Mouse (Mus musculus) heart, adult 2 months (tissue): ENCODE results near the gene Dgcr2.

ENCODE experiments used
- CTCF ChIP-seq: fragments of 200-600 bp; IDR thresholded peaks from 2 replicates; pipeline ENCODE4 v1.8.1; 2022; ENCODE audit warnings: antibody characterized with exemption, mild to moderate bottlenecking, moderate library complexity
- POLR2A ChIP-seq: fragments of 200-500 bp; IDR thresholded peaks from 2 replicates; pipeline ENCODE4 v1.6.1; 2011; ENCODE audit warnings: mild to moderate bottlenecking, low read depth, low read length, control low read depth; ENCODE audit not compliant: insufficient read depth

DNA sequence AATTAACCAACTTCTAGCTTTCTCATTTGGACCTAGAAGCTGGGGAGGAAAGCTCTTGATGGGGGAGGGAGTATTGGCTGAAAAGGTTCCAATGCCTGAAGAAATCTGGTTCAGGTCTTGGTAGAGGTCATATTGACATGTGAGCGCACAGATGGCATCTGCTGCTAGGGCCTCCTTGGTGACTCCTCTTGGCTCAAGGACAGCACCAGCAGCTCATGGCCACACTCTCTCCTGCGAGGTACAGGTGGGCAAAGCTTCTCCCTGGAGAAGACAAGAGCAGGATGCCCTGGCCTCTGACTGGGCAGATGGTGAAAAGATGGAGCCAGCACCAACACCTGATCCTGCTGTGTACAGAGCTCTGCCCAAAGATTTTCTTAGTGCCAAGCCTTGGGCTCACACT is 71.9 kb downstream of the Dgcr2 start:
- TF ChIP-seq CTCF (no peak), POLR2A (no peak)
